Mouse (Mus musculus) layer of hippocampus, adult 6 months (tissue): ENCODE results near the gene Orm1. TPM values are rescaled to one million over a fixed set of nuclear protein-coding genes. Genes with fewer than 3 reads are reported as not detected.

Source experiments
- long read RNA-seq, 2 experiments: library from polyadenylated mRNA; unstranded; transcript quantifications; one replicate each; pipeline ENCODE4 v2.0.0; 2019 to 2020
- polyA plus RNA-seq: library from polyadenylated mRNA; unstranded; fragments of <200 nt; fragmentation: Nextera tagmentation; gene quantifications from 2 replicates; pipeline ENCODE4 v1.2.3, GENCODE M21; 2021

The Orm1 gene
- polyA plus RNA-seq = not detected in 2 replicates
- long read RNA-seq, experiment 1 = 0 reads
- long read RNA-seq, experiment 2 = 0 reads

DNA sequence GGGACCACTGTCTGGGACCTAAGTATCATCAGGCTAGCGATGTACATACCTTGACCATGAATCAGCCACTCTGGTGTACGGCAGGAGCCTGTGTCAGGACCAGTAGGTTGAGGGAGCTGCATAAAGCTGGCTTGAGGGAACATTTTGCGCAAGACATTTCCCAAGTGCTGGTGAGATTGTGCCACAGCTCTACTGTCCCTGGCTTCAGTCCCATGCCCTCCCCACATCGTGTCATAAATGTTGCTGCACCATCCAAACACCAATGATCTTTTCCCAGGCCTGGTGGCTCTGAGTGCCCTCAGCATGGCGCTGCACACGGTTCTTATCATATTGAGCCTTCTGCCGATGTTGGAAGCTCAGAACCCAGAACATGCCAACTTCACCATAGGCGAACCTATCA is at the start of gene Orm1:
Gene Orm1 (plus strand): TSS at position 266 of the 400 bp plus-strand sequence.

DNA sequence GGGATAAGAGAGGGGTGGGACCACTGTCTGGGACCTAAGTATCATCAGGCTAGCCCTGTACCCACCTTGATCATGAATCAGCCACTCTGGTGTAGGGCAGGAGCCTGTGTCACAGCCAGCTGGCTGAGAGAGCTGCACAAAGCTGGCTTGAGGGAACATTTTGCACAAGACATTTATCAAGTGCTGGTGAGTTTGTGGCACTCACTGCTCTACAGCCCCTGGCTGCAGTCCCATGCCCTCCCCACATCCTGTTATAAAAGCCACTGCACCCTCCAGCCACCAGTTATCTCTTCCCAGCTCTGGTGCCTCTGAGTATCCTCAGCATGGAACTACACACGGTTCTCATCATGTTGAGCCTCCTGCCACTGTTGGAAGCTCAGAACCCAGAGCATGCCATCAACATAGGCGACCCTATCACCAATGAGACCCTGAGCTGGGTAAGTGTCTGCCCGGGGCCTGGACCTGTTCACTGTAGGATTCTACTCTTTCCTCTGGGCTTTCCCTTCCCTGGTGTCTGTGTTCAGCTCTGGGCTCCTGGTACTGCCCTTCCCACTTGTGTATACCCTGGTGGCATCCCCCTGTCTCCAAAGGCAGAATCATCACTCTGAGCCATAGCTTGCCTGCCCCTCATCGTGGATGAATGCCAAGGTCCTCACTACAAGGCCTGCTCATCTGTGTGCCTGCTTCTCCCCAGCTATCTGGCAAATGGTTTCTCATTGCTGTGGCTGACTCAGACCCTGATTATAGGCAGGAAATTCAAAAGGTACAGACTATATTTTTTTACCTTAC is 11.7 kb downstream of the Orm1 start, which contains the start of gene Orm3:
Gene Orm3 (plus strand): TSS at position 286 of the 789 bp plus-strand sequence.

GRCm38 (mm10) chr4:63362150-63362549 is 17.8 kb downstream of the Orm1 start, which contains the start of gene Orm2:
Orm2 (plus strand) TSS chr4:63362449.

Other genes starting within 250 kb of the Orm1 start
- gene Ambp, start 189.8 kb upstream of the Orm1 start, polyA plus RNA-seq = not detected in 2 replicates
- gene Kif12, start 172.4 kb upstream of the Orm1 start, polyA plus RNA-seq = not detected in 2 replicates
- gene Col27a1, start 130.6 kb upstream of the Orm1 start, polyA plus RNA-seq = 0.10 and 0.19 TPM in 2 replicates
- not detected in 2 replicates for gene Orm3, start 11.6 kb downstream of the Orm1 start, polyA plus RNA-seq
- not detected in 2 replicates for gene Orm2, start 17.9 kb downstream of the Orm1 start, polyA plus RNA-seq
- 0.82 and 0.98 TPM in 2 replicates for gene Akna, start 58.8 kb downstream of the Orm1 start, polyA plus RNA-seq
- gene Whrn, start 151.4 kb downstream of the Orm1 start, polyA plus RNA-seq = 2.7 and 3.2 TPM in 2 replicates
- 289 and 306 TPM in 2 replicates for gene Atp6v1g1, start 200.2 kb downstream of the Orm1 start, polyA plus RNA-seq
- gene Tmem268, start 214.2 kb downstream of the Orm1 start, polyA plus RNA-seq = 3.9 and 6.1 TPM in 2 replicates